Comparison of ENCODE assay signal across 19 mouse cellular contexts in genomic region chr1:71594268-71594667, GRCm38 (mm10).
"Had no signal": no experiment of that assay in that cellular context is flagged by ENCODE, and none has a peak within 500 bp of the region (broad histone marks: within the 10 kb centered on the region; RNA-seq: fewer than 3 reads in every experiment).

No protein-coding gene starts in this region.

- H3K4me3 ChIP-seq: midbrain, embryonic 10.5 days; midbrain, embryonic 12.5 days; myocyte; neural tube, embryonic 13.5 days; neural tube, embryonic 15.5 days; stomach, embryonic 15.5 days had no signal

- ATAC-seq: midbrain, embryonic 16.5 days had no signal

- H3K9ac ChIP-seq: liver, embryonic 14.5 days; lung, embryonic 14.5 days; midbrain, embryonic 12.5 days; neural tube, embryonic 13.5 days; neural tube, embryonic 15.5 days; stomach, embryonic 15.5 days had no signal

- H3K4me2 ChIP-seq: lung, embryonic 14.5 days; midbrain, embryonic 12.5 days; neural tube, embryonic 13.5 days; neural tube, embryonic 15.5 days; stomach, embryonic 15.5 days had no signal

- DNase-seq: lung, adult 18-20 months; lung, embryonic 14.5 days; lung, postnatal 10 days; lung, postnatal 36 days; midbrain, embryonic 14.5 days; right cerebral cortex, postnatal 14 days; thymus, adult 2 months; thymus, postnatal 14 days; thymus, postnatal 4 days had no signal

- H3K27me3 ChIP-seq: midbrain, embryonic 12.5 days; neural tube, embryonic 13.5 days; neural tube, embryonic 15.5 days; stomach, embryonic 15.5 days had no signal

- H3K27ac ChIP-seq: liver, embryonic 14.5 days; macrophage; midbrain, embryonic 10.5 days; midbrain, embryonic 12.5 days; neural tube, embryonic 13.5 days; neural tube, embryonic 15.5 days; stomach, embryonic 15.5 days; stomach, postnatal 0 days had no signal

- H3K9me3 ChIP-seq: midbrain, embryonic 10.5 days; midbrain, embryonic 12.5 days; neural tube, embryonic 13.5 days; stomach, embryonic 15.5 days had no signal

- H3K4me1 ChIP-seq: midbrain, embryonic 10.5 days; midbrain, embryonic 12.5 days; neural tube, embryonic 13.5 days; neural tube, embryonic 15.5 days; stomach, embryonic 15.5 days had no signal
